Mouse (Mus musculus) limb, embryonic 12.5 days (tissue): ENCODE data around the gene Olfr218. TPM values are rescaled to one million over a fixed set of nuclear protein-coding genes. Genes with fewer than 3 reads are reported as not detected.
"Not testable (repeated sequence)": the region's sequence is repeated elsewhere in the genome, so short reads cannot be mapped to it uniquely, and the experiment has no call there.

Experiments used
- ATAC-seq: fragments of 200-750 bp; cut with Nextera tagmentation; 2 replicates; pipeline ENCODE4 v1.8.0; 2017; ENCODE audit warnings: low read depth, moderate TSS enrichment; ENCODE audit not compliant: insufficient number of reproducible peaks, insufficient read depth, low FRiP score, low TSS enrichment
- H3K27ac ChIP-seq: fragments of 300-500 bp; sonication (generic); 2 replicates; pipeline ENCODE4 v1.5.1; 2016; ENCODE audit warnings: mild to moderate bottlenecking, moderate library complexity
- H3K27me3 ChIP-seq: fragments of 300-500 bp; sonication (generic); 2 replicates; pipeline ENCODE4 v1.6.1; 2016; ENCODE audit warnings: mild to moderate bottlenecking, moderate library complexity
- H3K36me3 ChIP-seq: fragments of 300-500 bp; sonication (generic); 2 replicates; pipeline ENCODE4 v1.6.1; 2016; ENCODE audit warnings: mild to moderate bottlenecking, moderate library complexity
- H3K4me1 ChIP-seq: fragments of 300-500 bp; sonication (generic); replicated peaks from 2 replicates; pipeline ENCODE4 v1.6.1; 2016
- H3K4me2 ChIP-seq: fragments of 300-500 bp; sonication (generic); 2 replicates; pipeline ENCODE4 v1.6.1; 2016; ENCODE audit warnings: mild to moderate bottlenecking, moderate library complexity
- H3K4me3 ChIP-seq: fragments of 300-500 bp; sonication (generic); replicated peaks from 2 replicates; pipeline ENCODE4 v1.5.1; 2016; ENCODE audit warnings: mild to moderate bottlenecking
- H3K9ac ChIP-seq: fragments of 300-500 bp; sonication (generic); replicated peaks from 2 replicates; pipeline ENCODE4 v1.6.1; 2016; ENCODE audit warnings: mild to moderate bottlenecking, moderate library complexity
- H3K9me3 ChIP-seq: fragments of 300-500 bp; sonication (generic); 2 replicates; pipeline ENCODE4 v1.6.1; 2016; ENCODE audit warnings: mild to moderate bottlenecking, moderate library complexity
- WGBS: fragments of 180-500 bp; shearing (Covaris S2); methylation state at CpG from one replicate; pipeline ENCODE4 v1.1.7; 2016; 5-methylcytosine and 5-hydroxymethylcytosine counted together
- polyA plus RNA-seq: library from polyadenylated mRNA; unstranded; fragments of >200 nt; fragmentation: Nextera tagmentation; extraction: Ambion mirVana; gene quantifications from 2 replicates; pipeline ENCODE4 v1.2.1, GENCODE M21; 2016

Gene Olfr218
- polyA plus RNA-seq, result not detected in 2 replicates

- H3K9me3 ChIP-seq, result no peaks in the 10 kb centered on the region
- no peak within 1 kb of the TSS for H3K4me3 ChIP-seq
- H3K4me1 ChIP-seq, result no peaks in the 10 kb centered on the region
- H3K4me2 ChIP-seq, result no peak within 1 kb of the TSS
- H3K27ac ChIP-seq, result no peak within 1 kb of the TSS
- WGBS, result 76% methylated on average over 5 of the region's 5 CpGs
- no peak within 1 kb of the TSS for H3K9ac ChIP-seq
- ATAC-seq, result no peak
- H3K27me3 ChIP-seq, result no peaks in the 10 kb centered on the region
- H3K36me3 ChIP-seq, result no peaks in the 10 kb centered on the region
Observed at GRCm38 (mm10) chr1:173197508-173197907, at the start of gene Olfr218. TSS of gene Olfr218 (plus strand) at chr1:173197808.

GRCm38 (mm10) chr1:173174154-173174842 lies 23.3 kb upstream of the Olfr218 start:
- Histone ChIP-seq H3K4me1 (no peaks in the 10 kb centered on the region), H3K27me3 (no peaks in the 10 kb centered on the region), H3K9ac (no peak overlapping the region), H3K4me3 (no peak overlapping the region), H3K27ac (no peak overlapping the region), H3K4me2 (no peak overlapping the region), H3K9me3 (no peaks in the 10 kb centered on the region), H3K36me3 (no peaks in the 10 kb centered on the region)
- no peak for ATAC-seq

- Histone ChIP-seq H3K27ac (no peak within 1 kb of the TSS), H3K36me3 (no peaks in the 10 kb centered on the region), H3K9me3 (no peaks in the 10 kb centered on the region), H3K27me3 (no peaks in the 10 kb centered on the region), H3K4me2 (no peak within 1 kb of the TSS), H3K9ac (no peak within 1 kb of the TSS), H3K4me3 (no peak within 1 kb of the TSS), H3K4me1 (no peaks in the 10 kb centered on the region)
- WGBS, result 61% methylated on average over 3 of the region's 3 CpGs
- ATAC-seq, result no peak
Observed at GRCm38 (mm10) chr1:173190540-173190939, 7.1 kb upstream of the Olfr218 start, which contains the start of gene Olfr1406. TSS of gene Olfr1406 (minus strand) at chr1:173190640.

GRCm38 (mm10) chr1:173192059-173192458 lies 5.5 kb upstream of the Olfr218 start:
- Histone ChIP-seq H3K27ac (no peak overlapping the region), H3K9ac (no peak overlapping the region), H3K36me3 (no peaks in the 10 kb centered on the region), H3K4me2 (no peak overlapping the region), H3K27me3 (no peaks in the 10 kb centered on the region), H3K4me3 (no peak overlapping the region), H3K4me1 (no peaks in the 10 kb centered on the region), H3K9me3 (no peaks in the 10 kb centered on the region)
- no peak for ATAC-seq
- WGBS, result 77% methylated on average over 3 of the region's 3 CpGs

GRCm38 (mm10) chr1:173196359-173196758 lies 1.2 kb upstream of the Olfr218 start:
- Histone ChIP-seq H3K27ac (no peak overlapping the region), H3K9me3 (no peaks in the 10 kb centered on the region), H3K27me3 (no peaks in the 10 kb centered on the region), H3K36me3 (no peaks in the 10 kb centered on the region), H3K4me1 (no peaks in the 10 kb centered on the region), H3K4me2 (no peak overlapping the region), H3K9ac (no peak overlapping the region), H3K4me3 (no peak overlapping the region)
- 74% methylated on average over 2 of the region's 2 CpGs for WGBS
- no peak for ATAC-seq

- ATAC-seq, result no peak
Observed at GRCm38 (mm10) chr1:173212092-173212491, 14.5 kb downstream of the Olfr218 start, which contains the start of gene Olfr1404. TSS of gene Olfr1404 (plus strand) at chr1:173212392.

GRCm38 (mm10) chr1:173216481-173216880 lies 18.9 kb downstream of the Olfr218 start:
- 92% methylated on average over 3 of the region's 3 CpGs for WGBS
- H3K4me3 ChIP-seq, result no peak overlapping the region
- H3K4me2 ChIP-seq, result no peak overlapping the region
- ATAC-seq, result no peak
- H3K27me3 ChIP-seq, result no peaks in the 10 kb centered on the region
- no peak overlapping the region for H3K27ac ChIP-seq
- H3K9me3 ChIP-seq, result no peaks in the 10 kb centered on the region
- no peaks in the 10 kb centered on the region for H3K36me3 ChIP-seq
- no peak overlapping the region for H3K9ac ChIP-seq
- H3K4me1 ChIP-seq, result no peaks in the 10 kb centered on the region

More at GRCm38 (mm10) chr1:173212092-173212491, 14.5 kb downstream of the Olfr218 start, which contains the start of gene Olfr1404:
- Histone ChIP-seq H3K36me3 (no peaks in the 10 kb centered on the region), H3K4me2 (no peak within 1 kb of the TSS), H3K9ac (no peak within 1 kb of the TSS), H3K4me3 (no peak within 1 kb of the TSS), H3K27me3 (no peaks in the 10 kb centered on the region), H3K4me1 (no peaks in the 10 kb centered on the region), H3K9me3 (0 out of 2 replicates have a peak, but pooled peaks cover 3% of the 10 kb centered on the region), H3K27ac (no peak within 1 kb of the TSS)
- 78% methylated on average over 5 of the region's 5 CpGs for WGBS

- 75% methylated on average over 2 of the region's 2 CpGs for WGBS
- H3K4me3 ChIP-seq, result no peak within 1 kb of the TSS
Observed at GRCm38 (mm10) chr1:173227081-173227480, 29.5 kb downstream of the Olfr218 start, which contains the start of gene Fcer1a. TSS of gene Fcer1a (minus strand) at chr1:173227214.

GRCm38 (mm10) chr1:173237004-173237403 lies 39.4 kb downstream of the Olfr218 start:
- H3K9ac ChIP-seq, H3K27me3 ChIP-seq, ATAC-seq, H3K4me2 ChIP-seq, H3K4me3 ChIP-seq, H3K36me3 ChIP-seq, H3K4me1 ChIP-seq, H3K27ac ChIP-seq, H3K9me3 ChIP-seq: not testable (repeated sequence)
- 79% methylated on average over 1 of the region's 1 CpGs for WGBS

More at GRCm38 (mm10) chr1:173227081-173227480, 29.5 kb downstream of the Olfr218 start, which contains the start of gene Fcer1a:
- Histone ChIP-seq H3K36me3 (no peaks in the 10 kb centered on the region), H3K4me1 (no peaks in the 10 kb centered on the region), H3K9ac (no peak within 1 kb of the TSS), H3K9me3 (no peaks in the 10 kb centered on the region), H3K27me3 (no peaks in the 10 kb centered on the region), H3K4me2 (no peak within 1 kb of the TSS), H3K27ac (no peak within 1 kb of the TSS)
- no peak for ATAC-seq

- H3K27me3 ChIP-seq, result no peaks in the 10 kb centered on the region
- no peak overlapping the region for H3K4me3 ChIP-seq
- H3K36me3 ChIP-seq, result no peaks in the 10 kb centered on the region
- no peak for ATAC-seq
- H3K9ac ChIP-seq, result no peak overlapping the region
- no peaks in the 10 kb centered on the region for H3K4me1 ChIP-seq
- H3K27ac ChIP-seq, result no peak overlapping the region
- no peaks in the 10 kb centered on the region for H3K9me3 ChIP-seq
- 94% methylated on average over 3 of the region's 3 CpGs for WGBS
- H3K4me2 ChIP-seq, result no peak overlapping the region
Observed at GRCm38 (mm10) chr1:173249888-173250287, 52.3 kb downstream of the Olfr218 start.
